Mouse (Mus musculus) brown adipose tissue, adult 24 weeks (tissue): ENCODE measurements around the gene Nubp1. TPM values are rescaled to one million over a fixed set of nuclear protein-coding genes. Genes with fewer than 3 reads are reported as not detected.

ENCODE experiments used
- H3K27ac ChIP-seq: fragments of 200-500 bp; replicated peaks from 2 replicates; pipeline ENCODE4 v1.5.1; 2012; ENCODE audit warnings: low read depth, mild to moderate bottlenecking, low read length
- H3K4me1 ChIP-seq: fragments of 200-500 bp; 2 replicates; pipeline ENCODE4 v1.6.1; 2012; ENCODE audit warnings: low read length, mixed read lengths; ENCODE audit not compliant: control insufficient read depth, insufficient read depth, insufficient read length
- H3K4me3 ChIP-seq: fragments of 200-500 bp; 2 replicates; pipeline ENCODE4 v1.5.1; 2012; ENCODE audit warnings: low read depth, mild to moderate bottlenecking, low read length, moderate library complexity; ENCODE audit not compliant: insufficient read depth
- polyA plus RNA-seq: library from polyadenylated mRNA; stranded (reverse); fragments of >200 nt; gene quantifications from 2 replicates; pipeline ENCODE4 v1.2.4, GENCODE M21; 2012; ENCODE audit not compliant: missing spikeins, insufficient read depth, insufficient read length

The Nubp1 gene
- polyA plus RNA-seq, 1 experiment = 11.2 TPM

DNA sequence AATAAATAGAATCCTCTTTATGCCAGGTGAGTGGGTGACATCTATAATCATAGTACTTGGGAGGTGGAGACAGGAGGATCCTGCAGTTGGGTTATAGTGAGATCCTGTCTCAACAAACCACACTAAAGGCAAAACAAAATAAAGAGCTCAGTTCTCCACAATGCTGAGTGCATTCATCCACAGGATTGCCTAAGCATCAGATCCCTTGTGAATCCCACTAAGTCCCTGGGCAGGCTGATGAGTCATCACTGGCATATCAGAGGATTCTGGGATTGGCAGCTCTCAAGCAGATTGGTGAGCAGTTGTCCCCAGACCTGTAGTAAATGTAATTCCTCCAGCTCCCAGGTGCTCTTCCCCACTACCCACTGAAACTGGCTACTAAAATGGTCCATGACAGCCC is 32.0 kb downstream of the Nubp1 start:
- no peak overlapping the region for H3K4me3 ChIP-seq
- no peak overlapping the region for H3K27ac ChIP-seq
- H3K4me1 ChIP-seq = no peaks in the 10 kb centered on the region; the same call in 1 of the 2 replicates

DNA sequence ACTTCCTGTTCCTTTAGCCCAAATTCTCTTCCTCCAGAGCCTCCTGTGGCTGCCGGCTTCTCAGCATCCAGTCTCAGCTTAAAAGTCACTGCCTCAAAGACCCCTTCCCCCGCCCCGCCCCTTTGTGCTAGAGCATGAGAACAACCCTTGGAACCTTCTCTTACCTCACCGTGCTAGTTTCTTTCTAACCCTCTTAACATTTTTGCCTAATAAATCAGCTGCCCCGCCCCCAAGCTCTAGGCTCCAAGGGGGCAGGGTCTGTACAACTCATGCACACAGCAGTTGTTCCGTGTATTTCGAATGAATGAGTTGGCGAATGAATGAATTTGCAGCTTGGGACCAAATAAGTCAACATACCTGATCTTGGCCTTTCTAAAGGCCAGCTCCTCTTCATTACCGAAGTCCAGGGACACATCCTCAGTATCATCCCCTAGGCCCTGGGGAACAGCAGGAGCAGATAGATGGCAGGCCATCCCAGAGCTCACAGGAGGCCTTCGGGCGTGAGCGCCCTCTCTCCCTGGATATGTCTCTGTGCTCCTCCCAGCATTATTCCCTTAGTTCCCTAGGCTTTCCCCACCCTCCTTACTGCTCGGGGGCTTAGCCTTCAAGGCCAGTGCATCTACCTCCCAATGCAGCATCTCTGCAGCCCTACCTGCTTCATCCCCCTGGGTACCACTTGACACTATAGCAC is 35.0 kb downstream of the Nubp1 start:
- peak overlapping the region; percentile 37 for H3K4me3 ChIP-seq
- no peaks in the 10 kb centered on the region for H3K4me1 ChIP-seq
- H3K27ac ChIP-seq = no peak overlapping the region

DNA sequence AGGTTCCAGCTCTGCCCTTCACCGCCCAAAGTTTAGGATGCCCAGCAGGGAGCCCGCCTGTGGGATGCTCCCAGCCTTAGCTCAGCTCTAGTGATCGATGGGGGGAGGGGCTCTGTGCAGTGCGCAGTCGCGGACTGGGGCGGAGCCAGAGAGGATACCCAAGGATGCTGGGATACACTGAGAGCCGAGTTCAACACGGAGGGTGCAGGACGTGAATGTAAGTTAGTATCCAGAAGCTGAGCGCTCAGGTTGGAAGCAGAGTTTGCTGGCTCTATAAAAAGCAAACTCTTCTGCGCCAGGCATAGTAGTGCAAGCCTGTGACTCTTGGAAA is 35.5 kb downstream of the Nubp1 start, which contains the start of gene Tvp23a:
Gene Tvp23a, minus strand, starts transcription at position 99 of the 331 bp plus-strand sequence.
- Histone ChIP-seq H3K4me3 (peak within 1 kb of the TSS; percentile 37), H3K27ac (no peak within 1 kb of the TSS), H3K4me1 (no peaks in the 10 kb centered on the region)

DNA sequence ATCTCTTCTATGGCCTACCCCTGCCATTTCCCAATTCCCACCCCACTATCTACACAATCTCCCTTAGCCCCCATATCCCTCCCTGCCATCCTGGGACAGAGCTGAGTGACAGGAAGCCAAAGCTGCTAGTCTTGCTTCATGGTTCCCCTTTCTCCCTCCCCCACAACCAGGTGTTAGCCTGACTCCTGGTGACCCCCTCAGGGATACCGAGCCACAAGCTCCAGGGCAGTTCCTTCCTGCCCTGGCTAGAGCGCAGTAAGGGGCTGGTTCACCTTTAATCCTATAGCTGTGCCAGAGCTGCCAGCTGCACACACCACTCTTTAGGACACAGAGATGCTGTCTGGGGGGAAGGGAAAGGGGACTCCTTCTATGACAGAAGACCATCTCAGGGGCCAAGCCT is 36.0 kb downstream of the Nubp1 start:
- H3K27ac ChIP-seq = no peak overlapping the region
- 0 out of 2 replicates have a peak overlapping the region, but pooled peaks have one; percentile 8 for H3K4me3 ChIP-seq
- no peaks in the 10 kb centered on the region for H3K4me1 ChIP-seq

DNA sequence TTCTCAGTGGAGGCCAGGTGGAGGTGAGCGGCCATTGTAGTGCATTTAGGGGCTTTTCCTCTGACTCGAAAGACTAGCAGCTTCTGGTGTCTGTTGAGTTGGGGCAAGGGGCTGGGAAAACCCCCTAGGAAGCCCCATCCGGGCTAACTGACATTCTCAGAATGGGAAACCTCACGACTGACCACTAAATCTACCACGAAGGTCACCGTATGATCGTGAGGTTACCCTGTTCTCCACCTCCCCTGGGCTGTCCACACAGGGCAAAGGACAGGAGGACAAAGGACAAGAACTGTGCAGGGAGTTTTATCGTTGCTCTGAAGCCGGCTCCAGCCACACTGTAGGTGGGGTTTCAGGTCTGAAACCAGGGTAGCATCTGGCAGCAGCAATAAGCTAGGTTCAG is 37.2 kb downstream of the Nubp1 start:
- no peak overlapping the region for H3K4me3 ChIP-seq
- H3K27ac ChIP-seq = no peak overlapping the region
- H3K4me1 ChIP-seq = no peaks in the 10 kb centered on the region

DNA sequence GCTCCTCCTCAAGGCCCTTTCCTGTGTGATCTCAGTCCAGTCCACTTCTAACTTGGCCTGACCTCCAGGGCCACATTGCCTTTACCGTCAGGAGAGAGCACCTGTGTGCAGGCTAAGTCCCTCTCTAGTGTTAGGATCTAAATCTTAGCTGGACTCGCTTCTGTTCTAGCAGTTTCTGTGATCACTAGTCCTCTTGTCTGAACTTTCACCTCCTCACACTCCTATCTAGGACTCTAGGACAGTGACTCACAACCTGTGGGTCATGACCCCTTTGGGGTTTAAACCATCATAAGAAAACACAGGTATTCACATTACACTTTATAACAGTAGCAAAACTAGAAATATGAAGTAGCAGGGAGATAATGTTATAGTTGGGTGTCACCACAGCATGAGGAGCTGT is 40.2 kb downstream of the Nubp1 start:
- peak overlapping the region; percentile 37; the same call in 1 of the 2 replicates for H3K27ac ChIP-seq
- H3K4me1 ChIP-seq = no peaks in the 10 kb centered on the region
- H3K4me3 ChIP-seq = no peak overlapping the region

DNA sequence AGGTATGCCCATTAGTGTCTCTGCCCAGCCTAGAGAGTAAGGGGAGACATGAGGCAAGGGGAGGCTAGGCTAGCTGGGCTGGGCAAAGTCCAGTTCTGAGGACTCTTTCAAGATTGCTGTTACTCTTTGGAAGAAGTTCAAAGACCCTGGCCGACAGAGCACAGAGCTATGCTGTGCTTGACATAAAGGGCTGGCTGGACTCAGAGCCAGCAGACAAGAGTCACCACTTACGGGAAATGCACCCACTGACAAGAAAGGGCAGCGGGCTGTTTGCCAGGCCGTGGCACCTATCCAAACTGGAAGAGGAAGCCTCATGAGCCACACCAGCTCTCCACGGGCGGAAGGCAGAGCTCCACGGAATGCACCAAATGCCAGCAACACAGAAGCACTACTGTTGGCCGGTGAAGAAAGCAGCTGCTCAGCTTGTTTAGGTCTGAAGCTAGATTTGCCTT is 40.7 kb downstream of the Nubp1 start:
- Histone ChIP-seq H3K27ac (peak overlapping the region; percentile 71), H3K4me1 (no peaks in the 10 kb centered on the region), H3K4me3 (no peak overlapping the region)

DNA sequence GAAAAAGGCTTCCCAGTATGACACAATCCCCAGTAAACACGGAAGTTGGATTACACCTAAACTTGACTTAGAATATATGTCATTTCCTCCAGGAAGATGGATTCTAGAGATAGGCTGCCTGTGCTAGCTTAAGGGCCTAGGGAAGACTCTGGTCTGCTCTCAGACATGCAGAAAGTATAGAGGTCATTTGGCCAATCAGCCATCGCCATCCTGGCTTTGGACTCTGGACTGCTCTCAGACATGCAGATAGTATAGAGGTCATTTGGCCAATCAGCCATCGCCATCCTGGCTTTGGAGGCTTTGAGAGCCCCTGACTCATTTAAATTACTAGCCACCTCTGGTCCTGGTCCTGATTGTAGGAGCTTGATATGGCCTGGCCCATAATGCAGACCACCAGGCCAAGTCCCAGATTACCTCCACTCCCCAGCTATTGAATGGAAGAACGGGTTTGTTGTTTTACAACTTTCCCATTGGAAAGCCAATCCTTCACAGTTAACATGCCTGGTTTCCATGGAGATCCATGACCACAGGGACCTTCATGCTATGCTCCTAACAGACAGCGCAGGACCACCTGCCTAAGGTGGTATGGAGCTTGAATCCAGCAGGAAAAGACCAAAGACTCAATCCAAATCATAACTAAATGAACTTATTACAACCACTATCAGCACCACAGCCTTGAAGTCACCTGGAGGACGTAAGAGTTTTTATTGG is 42.3 kb downstream of the Nubp1 start:
- H3K4me3 ChIP-seq = no peak overlapping the region
- H3K27ac ChIP-seq = no peak overlapping the region
- no peaks in the 10 kb centered on the region for H3K4me1 ChIP-seq

DNA sequence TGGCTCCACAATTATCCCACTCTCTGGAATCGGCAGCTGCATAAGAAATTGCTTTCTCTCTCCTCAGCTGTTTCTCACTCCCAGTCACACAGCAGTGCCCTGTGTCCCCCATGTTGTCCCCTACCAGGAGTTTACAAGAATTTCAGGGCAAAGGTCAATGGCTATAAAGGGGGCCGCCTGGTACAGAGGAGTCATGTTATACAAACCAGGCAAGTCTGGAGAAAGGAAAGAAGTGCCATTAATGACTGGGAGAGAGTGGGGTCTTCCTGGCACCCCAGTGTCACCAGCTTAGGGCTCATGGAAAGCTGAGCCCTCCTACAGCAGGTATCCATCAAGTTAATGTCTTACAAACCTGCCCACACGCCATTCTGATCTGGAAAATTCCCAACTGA is 42.8 kb downstream of the Nubp1 start:
- H3K4me3 ChIP-seq = no peak overlapping the region
- no peak overlapping the region for H3K27ac ChIP-seq

DNA sequence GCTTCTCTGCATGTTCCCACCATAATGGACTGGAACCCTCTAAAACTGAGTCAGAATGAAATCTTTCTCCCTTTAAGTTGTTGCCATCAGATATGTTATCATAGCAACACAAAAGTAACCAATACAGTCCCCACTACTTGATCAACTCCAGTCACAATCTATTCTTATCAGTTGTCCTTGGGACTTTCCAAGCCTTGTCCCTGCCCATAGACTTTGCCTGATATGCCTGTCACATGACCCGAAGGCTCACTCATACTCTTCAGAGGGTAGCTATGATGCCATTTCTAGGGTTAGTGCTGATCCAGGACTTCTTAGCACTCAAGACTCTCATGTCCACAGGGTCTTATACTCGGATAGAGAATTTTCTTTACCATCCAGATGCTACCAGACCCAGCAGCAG is 48.4 kb downstream of the Nubp1 start:
- H3K27ac ChIP-seq = no peak overlapping the region
- H3K4me3 ChIP-seq = no peak overlapping the region
- H3K4me1 ChIP-seq = no peaks in the 10 kb centered on the region

More for the DNA sequence above, 42.8 kb downstream of the Nubp1 start:
- H3K4me1 ChIP-seq = no peaks in the 10 kb centered on the region

DNA sequence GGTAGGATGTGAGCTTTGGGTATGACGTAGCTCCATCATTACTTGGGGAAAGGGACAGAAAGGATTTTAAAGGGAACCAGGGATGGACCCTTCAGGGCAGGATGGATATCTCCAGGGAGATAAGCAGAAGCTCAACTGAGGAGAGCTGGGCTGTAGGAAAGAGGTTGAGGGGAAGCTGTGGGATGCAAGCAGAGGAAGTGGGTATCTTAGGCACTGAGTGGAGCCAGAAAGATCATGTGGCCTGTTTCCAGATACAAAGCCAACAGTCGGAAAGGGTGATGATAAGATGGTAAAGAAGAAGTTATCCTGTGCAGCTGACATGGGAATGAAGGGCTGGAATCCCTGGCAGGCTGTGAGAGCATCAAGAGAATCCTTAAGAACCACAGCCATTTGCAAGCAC is 49.4 kb downstream of the Nubp1 start:
- Histone ChIP-seq H3K4me3 (no peak overlapping the region), H3K27ac (peak overlapping the region; percentile 37; the same call in 1 of the 2 replicates), H3K4me1 (0 out of 2 replicates have a peak, but pooled peaks cover 2% of the 10 kb centered on the region)

DNA sequence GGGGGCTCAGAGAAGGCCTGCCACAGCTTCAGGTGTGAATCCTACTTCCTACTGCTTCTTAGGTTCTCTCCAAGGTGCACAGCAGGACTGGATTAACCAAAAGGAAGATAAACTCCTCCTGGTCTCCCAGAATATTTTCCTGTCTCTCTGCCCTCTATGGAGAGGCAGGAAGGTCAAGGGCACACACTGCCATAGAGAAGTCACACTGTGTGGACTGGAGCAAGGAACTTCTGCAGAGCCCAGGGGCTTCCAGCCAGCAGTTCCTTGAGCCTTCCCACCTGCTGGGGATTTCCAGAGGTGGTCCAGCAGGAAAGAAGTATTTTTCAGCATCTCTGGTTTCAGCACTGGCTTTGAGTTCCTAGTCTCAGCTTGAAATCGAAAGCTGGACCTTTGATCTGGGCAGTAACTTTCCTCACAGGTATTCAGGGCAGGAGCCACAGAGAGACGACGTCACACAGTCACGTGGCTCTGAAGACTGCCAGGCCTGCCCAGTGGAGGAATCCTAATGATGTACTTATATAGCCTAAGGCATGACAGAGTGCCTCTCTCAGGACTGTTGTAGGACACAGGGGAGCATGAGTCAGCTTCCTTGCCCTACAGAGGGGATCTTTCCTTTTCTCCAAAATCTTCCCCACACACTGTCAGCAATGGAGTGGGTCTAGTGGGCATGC is 53.4 kb downstream of the Nubp1 start:
- no peak overlapping the region for H3K27ac ChIP-seq
- H3K4me1 ChIP-seq = 0 out of 2 replicates have a peak, but pooled peaks cover 2% of the 10 kb centered on the region
- no peak overlapping the region for H3K4me3 ChIP-seq

DNA sequence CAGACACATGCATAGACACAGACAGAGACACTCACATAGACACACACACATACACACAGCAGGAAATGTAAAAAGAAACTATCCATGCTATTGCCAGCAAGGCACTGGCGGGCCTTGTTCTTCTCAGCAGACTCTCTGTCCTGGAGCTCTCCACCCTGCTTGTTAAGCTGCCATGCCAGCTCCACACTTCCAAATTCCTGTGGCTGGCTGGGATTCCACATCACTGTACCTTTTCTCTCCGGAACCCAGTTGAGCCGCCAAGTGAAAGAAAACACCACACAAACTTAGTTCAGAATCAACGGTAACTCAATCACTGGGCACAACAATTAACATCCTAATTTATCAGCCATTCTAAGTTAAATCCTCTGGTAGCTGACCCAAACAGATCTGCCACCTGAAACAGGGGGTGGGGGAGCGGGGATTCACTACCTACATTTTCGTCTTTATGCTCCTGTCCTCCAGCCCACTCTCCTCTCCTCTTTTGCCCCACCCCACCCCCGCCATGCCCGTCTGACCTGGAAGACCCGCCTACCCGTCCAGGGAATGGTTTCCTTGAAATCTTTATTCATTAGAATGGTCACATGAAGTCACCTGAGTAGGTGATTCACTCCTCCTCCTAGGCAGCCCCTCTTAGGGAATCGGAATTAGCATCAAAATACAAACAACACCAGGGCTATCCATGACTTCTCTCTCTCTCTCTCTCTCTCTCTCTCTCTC is 55.8 kb downstream of the Nubp1 start:
- Histone ChIP-seq H3K27ac (no peak overlapping the region), H3K4me3 (no peak overlapping the region), H3K4me1 (0 out of 2 replicates have a peak, but pooled peaks cover 2% of the 10 kb centered on the region)

DNA sequence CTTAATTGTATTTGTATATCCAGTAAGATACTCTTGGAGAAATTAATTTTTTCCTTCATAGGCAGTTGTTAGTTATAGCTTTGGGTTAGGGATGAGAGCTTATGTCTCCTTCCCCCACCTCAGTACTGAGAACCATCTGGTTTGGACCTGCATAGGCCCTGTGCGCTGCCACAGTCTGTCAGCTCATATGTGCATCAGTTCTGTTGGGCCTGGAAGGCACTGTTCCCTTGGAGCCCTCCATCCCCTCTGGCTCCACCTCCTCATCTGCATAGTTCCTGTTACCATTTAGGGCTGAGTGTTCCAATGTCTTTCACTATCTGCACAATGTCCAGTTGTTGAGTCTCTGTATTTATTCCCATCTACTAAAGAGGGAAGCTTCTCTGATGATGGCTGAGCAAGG is 56.5 kb downstream of the Nubp1 start:
- no peak overlapping the region for H3K4me3 ChIP-seq
- 0 out of 2 replicates have a peak, but pooled peaks cover 2% of the 10 kb centered on the region for H3K4me1 ChIP-seq
- no peak overlapping the region for H3K27ac ChIP-seq

DNA sequence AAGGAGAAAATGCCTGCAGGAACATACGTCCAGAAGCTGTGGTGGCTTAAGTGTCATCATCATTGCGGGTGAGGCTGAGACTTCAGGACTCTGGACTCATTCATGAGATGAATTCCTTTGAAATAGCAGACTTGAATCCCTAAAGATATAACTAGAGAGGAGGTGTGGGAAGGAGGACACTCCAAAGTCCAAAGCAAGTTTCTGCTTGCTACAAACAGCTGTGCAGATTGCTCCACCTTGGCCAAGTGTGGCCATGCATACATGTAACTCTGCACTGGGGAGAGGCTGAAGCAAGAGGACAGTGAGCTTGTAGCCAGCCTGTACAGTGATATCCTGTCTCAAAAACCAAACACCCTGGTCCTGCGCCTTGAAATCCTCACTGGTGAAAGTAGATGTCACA is 60.2 kb downstream of the Nubp1 start:
- no peaks in the 10 kb centered on the region for H3K4me1 ChIP-seq
- no peak overlapping the region for H3K27ac ChIP-seq
- no peak overlapping the region for H3K4me3 ChIP-seq
